Mouse (Mus musculus) adrenal gland (tissue): ENCODE results near the gene Psmc1.

Source experiments
- intact Hi-C: fragments of 180-260 bp; cut with DNase I; formaldehyde crosslinking; loops from one replicate; pipeline ENCODE4 v1.15.1; 2025
- long read RNA-seq, 2 experiments: library from polyadenylated mRNA; unstranded; transcript quantifications; one replicate each; pipeline ENCODE4 v2.0.0; 2020; ENCODE audit warnings: borderline replicate concordance in 1 of 2; ENCODE audit not compliant: insufficient replicate concordance in 1 of 2

The Psmc1 gene
- long read RNA-seq, experiment 1, transcript Psmc1-201 (11 exons, 1,591 nt) = major isoform, 125 of 164 reads
- long read RNA-seq, experiment 1, partial matches to known transcripts = 33 of 164 reads
- long read RNA-seq, experiment 1, other reads (novel, unspliced or antisense) = 6 of 164 reads
- long read RNA-seq, experiment 2, transcript Psmc1-201 (11 exons, 1,591 nt) = major isoform, 117 of 164 reads
- long read RNA-seq, experiment 2, partial matches to known transcripts = 36 of 164 reads
- long read RNA-seq, experiment 2, other reads (novel, unspliced or antisense) = 11 of 164 reads

DNA sequence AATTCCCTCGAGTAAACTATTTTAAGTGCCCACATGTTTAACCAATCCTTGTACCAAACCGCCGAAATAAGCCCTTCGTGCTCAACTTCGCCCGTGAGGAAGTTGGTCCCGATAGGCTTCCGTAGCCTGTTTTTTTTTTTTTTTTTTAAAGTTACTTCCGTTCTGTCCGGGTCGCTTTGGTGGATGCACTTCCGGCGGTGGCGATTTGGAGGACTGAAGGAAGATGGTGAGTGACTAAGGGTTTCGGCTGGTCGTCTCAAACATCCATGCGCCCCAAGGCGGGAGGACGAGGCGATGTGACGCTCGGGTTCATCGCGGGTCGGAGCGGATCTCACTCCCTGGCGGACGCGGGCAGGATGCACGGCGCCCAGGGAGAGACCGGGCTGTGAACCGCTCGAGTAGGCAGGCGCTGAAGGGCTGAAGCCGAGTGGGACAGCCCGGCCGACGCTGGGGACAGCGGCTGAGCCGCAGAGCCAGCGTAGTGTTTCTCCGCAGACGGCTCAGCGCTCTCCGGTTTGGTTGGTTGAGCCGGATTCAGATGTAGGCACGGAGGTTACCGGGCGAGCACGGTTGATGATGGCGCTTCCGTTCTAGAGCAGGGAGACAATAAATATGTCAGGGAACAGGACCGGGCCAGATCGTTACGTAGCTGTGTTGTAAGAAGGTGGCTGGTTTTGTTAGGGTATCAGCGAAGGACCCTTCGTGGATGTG is at the start of gene Psmc1:
Gene Psmc1, plus strand, starts transcription at position 169 of the 711 bp plus-strand sequence.
- intact Hi-C loops = loop anchor here (5.0 kb wide), 2 partner anchors 158 to 1028 kb away; no protein-coding TSS in a partner anchor

DNA sequence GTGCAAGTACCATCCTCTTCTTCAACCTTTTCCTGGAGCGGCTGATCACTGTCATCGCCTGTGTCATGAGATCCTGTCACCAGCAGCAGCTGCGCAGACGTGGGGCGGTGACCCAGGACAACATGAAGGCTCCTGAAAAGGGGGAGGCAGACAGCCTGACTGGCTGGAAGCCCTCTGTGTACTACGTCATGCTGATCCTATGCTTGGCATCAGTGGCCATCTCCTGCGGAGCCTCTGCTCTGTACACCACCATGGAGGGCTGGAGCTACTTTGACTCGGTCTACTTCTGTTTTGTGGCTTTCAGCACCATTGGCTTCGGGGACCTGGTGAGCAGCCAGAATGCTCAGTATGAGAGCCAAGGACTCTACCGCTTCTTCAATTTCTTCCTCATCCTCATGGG is 48.9 kb upstream of the Psmc1 start:
- intact Hi-C loops = no loop called here

DNA sequence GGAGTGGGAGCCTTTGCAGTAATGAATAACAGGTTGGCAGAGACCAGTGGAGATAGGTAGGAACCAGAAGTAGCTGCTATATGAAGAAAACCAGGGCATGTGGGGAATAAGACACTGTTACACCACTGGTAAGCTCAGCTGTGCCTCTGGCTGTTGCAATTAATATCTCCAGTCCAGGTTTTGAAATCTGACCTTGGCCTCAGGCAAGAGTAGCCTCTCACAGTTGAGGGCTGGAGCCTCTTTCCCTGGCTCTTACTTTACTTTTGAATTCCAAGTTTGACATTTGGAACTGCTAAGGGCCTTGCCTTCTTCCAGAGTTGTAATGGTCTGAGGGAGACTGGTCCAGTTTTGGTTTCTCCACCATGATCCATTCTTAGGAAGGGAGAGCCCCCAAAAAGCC is 48.1 kb upstream of the Psmc1 start:
- intact Hi-C loops = no loop called here

DNA sequence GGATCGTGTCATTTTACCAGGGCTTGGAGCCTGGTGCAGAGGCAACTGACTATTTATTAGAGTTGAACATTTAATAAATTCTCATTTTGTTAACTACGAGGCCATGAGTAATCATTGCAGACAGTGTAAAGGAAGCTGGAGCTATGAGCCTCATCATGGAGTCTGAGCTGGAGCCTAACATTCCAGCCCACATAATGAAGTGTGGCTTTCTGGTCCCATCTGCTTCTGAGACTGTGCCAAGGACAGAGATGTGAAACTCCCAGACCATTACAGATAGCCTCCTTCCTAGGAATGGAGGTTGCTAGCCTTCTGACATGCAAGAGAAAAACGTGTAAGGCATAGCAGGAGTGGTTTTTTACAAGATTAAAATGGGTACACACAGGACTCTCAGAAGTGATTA is 47.4 kb upstream of the Psmc1 start:
- intact Hi-C loops = no loop called here

DNA sequence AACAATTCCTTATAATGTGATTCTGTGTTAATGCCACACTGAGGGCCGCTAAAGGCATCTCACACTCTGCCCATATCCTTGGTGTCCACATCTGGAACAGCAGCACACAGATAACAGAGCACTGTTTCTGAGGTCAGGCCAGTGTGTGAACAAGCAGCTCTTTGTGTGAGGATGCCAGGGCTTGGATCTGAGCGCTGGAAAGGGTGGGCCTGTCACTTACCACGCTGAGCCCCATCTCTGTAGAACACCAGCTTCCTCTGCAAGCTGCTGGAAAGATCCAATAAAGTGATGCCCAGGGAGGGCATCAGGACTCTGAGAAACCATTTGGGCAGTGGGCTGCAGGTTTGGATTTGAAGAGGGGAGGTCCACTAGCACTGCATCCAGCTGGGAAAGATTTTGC is 44.8 kb upstream of the Psmc1 start:
- intact Hi-C loops = no loop called here

DNA sequence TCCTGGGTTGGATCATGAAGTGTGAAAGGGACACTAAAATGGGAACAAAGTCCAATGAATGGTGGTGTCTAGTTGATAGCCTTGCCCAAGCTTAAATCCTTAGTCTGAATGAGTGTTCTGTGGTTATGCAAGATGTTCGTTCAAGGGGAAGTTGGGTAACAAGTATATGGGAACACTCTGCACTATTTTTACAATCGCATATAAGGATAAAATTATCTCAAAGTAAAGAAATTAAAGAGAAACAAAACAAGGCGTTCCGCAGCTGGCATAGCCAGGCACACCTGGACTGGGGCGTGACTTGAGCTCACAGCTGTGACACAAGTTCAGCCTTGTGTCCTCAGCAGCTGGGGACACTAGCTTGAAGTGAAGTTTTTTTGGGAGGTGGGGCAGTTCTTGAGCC is 42.5 kb upstream of the Psmc1 start:
- intact Hi-C loops = no loop called here

DNA sequence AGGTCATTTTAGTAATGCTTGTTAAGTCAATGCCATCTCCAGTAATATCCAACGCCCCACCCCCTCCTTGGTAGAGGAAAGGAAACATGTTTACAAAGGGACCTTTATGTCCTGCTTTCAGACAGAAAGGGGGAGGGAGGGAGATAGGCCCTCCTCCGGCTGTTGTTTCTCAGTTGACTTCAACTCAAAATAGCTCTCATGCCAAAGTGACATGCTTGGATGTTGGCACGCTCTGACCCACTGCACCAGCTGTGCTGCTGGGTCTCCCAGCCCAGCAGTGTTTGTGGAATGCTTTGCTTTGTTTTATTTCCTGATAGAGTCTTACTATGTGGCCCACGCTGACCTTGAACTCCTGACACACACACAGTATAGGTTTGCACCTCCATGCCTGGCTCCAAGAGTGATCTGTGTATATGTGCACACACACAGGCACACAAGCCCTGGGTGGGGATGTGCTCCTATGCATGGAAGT is 36.7 kb upstream of the Psmc1 start:
- intact Hi-C loops = no loop called here

DNA sequence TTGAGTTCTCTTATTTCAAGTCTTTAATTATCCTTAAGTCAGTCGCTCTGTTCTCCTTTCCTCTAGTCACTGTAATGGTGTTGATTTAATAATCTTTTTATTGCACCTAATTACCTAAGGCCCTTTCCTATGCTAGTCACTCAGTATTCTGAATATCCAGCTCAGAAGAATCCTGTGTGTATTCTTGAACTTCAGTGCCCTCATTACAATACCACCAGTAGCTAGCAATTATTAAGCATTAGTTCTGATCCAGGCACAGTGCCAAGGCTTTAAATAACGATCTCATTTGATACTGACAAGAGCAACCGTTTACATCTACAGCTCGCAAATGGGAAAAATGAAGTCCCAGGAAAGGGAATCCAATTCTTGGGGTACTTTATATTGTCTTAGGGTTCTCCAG is 34.2 kb upstream of the Psmc1 start:
- intact Hi-C loops = no loop called here

DNA sequence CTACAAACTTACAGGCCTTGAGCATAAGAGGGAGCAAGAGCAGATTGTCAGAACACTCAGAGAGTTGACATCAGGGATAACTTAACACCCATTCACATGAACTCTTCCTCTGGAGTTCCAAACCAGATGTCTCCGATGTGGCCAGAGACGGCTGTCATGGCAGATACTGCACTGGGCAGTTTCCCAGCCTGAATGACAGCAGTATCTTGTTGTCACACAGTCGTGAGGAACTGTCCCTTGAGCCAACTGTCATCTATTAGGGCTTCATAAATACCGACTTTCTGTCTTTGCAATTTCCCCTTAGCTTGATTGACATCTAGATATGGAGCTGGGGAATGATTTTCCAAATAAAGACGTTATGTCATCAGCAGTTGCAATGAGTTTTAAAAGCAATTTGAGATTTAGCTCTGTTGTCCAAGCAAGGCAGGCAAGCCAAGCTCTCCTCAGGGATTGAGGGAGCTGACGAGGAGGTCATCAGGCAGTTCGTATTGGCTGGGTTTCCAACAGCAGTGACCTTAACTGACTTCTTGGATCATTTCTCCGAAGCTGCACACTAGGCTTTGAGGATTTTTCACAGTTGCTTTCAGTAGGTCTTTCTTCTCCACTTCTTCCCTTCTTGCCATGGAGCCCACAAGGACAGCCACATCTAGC is 30.2 kb upstream of the Psmc1 start:
- intact Hi-C loops = no loop called here

DNA sequence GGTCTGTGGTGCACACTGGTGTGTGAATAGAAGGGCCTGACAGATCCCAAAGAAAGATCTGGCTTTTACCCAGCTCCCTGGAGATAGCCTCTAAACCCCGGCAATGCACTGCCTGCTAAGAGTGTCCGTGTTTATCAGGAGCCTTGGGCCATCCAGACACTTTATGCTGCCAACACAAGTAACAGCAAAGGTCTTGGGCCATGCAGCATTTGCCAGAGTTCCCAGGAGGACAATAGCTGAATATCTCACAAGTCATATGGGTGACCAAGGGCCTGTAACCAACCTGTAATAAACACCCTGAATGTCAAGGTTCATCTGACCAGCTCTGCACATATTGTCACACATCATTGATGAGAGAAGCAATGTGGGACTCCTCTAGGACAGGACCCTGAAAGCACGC is 21.9 kb upstream of the Psmc1 start:
- intact Hi-C loops = no loop called here

DNA sequence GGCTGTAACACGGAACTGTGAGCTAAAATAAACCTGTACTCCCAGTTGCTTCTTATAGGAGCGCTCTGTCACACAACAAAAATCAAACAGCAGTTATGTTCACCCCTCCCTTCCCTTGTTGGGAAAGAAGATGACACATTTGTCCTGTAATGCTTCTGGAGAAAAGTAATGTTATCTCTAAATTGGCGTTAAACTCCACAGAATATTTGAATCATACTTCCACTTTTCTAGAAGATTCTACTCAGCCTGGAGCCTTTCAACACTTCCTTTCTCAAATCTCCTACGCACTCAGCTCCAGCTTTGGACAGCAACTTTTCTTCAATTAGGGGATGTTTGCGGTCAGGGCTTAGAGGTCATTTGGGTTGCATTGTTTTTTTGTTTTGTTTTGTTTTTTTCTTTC is 20.7 kb upstream of the Psmc1 start:
- intact Hi-C loops = no loop called here

DNA sequence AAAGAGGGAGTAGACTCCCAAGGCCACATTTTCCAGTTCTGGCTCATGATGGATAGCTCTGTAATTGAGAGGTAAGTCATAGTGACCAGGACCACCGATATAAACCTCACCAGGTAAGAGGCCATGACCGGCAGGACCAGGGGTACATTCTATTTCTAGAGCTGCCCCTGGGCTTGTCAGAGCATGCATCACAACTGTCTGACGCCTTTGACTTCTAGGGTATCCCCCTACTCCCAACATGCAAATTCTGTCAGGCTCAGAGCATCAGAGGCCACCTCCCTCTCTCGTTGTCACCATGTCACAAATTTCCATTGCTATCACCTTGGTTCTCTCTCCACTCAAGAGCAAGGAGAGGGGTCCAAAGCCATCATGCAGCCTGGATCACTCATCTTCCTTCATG is 19.2 kb upstream of the Psmc1 start:
- intact Hi-C loops = no loop called here

DNA sequence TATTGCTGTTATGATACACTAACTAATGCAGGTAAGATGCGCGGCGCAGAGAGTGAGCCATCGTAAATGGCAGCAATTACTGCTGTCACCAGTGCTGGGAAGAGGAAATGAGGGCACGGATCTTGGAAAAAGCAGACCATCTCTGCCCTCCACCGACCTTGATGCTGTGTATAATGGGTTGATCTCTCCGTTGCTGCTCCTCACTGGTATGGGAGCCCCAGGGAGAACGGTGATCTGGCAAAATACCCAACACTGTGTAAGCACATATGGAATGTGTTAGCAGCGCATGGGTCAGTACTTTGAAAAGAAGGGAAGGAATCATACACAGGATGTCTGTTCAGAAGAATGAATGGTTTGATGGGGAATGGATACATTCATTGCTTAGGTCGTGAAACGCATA is 16.9 kb upstream of the Psmc1 start:
- intact Hi-C loops = no loop called here

DNA sequence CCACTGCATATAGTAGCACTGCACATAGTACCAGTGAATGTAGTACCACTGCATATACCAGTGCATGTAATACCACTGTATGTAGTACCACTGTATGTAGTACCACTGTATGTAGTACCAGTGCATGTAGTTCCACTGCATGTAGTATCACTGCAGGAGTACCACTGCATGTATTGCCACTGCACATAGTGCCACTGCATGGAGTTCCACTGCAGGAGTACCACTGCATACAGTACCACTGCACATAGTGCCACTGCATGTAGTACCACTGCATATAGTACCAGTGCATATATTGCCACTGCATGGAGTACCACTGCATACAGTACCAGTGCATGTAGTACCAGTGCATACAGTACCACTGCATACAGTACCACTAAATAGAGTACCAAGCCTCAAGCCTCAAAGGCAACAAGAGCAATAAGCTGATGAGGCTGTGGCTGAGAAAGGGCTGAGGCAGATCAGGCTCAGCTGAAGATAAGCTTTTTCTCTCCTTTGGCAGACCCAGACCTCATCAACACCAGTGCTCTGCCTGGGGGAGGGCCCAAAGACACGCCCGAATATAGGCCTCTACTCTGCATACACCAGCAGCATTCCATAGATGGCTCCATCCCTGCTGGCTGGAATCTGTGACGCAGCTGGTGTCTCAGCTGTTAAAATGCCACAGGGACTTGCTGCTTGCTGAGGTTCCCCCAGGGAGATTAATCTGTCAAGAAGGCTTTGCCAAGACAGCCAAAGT is 9.8 kb upstream of the Psmc1 start:
- intact Hi-C loops = no loop called here

DNA sequence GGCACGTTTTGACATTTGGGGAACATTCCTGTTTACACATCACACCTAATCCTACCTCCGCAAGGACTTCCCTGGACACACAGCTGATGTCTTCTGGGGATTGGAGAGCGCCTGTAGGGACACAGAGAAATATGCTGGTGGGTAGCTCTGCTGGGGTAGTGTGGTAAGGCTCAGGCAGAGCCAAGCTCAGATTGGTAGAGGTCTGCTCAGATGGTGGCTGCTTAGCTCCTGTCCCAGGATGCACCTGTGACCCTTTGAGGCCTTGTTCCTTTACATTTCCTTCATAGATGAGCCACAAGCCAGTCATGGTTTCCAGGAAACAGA is 9.3 kb upstream of the Psmc1 start:
- intact Hi-C loops = no loop called here

DNA sequence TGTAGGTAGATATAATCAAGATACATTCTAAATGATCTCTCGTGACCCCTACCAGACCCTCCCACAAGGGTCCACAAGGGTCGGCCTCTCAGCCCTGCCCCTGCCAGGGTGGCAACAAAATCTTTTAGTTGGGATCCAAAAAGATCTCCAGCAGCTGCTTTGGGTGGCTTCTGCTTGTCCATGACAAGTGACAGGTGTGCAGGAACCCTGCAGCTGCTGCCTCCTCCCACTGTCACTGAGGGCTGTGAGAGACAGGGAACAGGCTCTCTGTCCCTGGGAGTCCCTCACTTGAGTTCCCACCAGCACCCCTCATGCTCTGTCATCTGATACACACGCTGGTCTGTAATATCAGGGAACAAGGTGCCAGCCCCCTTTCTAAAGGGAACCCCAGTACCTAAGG is 8.3 kb upstream of the Psmc1 start:
- intact Hi-C loops = loop anchor here (2.0 kb wide), 1 partner anchor 131 kb away; no protein-coding TSS in a partner anchor

DNA sequence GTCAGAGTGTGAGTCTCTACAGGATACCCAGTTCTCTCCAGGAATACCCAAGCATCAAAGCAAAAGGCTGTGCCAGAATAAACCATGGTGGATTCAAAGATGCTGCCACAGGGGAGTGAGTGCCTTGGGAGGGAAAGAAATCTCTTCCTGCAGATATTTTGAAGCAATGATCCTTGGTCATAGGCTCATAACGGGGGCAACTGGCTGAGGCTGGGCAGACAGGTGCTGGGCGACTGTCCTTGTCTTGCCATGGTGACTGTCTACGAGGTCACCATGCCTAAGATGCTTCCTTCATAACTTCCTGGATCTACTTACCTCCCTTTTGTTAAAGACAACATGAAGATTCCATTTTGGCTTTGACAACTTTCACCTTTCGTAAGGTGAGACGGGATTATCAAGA is 5.4 kb upstream of the Psmc1 start:
- intact Hi-C loops = loop anchor here (2.0 kb wide), 1 partner anchor 202 kb away; no protein-coding TSS in a partner anchor

DNA sequence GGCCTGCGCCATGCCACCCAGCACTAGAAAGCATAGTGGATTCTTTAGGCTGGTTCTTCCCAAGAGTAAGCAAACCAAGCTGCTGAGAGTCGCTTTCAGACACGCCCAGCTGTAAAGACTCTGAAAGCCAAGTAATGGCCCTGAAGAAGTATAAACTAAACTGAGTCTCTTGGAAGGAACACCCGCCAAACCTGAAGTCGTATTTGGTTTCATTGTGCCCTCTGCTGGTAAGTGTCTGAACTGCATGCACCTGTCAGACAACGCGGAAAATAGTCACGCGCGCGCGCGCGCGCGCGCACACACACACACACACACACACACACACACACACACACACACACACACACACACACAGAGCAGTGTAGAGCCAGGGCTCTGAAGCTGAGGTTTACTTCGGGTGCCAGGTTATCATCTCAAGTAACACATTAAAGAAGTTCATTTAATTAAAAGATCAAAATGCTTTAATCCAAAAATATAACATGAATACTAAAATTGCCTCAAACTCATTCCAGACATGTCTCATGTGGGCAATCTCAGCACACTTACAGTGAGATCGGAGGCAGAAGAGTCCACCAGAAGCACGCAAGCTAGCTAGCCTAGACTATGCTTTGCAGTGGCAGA is 3.6 kb upstream of the Psmc1 start:
- intact Hi-C loops = loop anchor here (5.0 kb wide), 2 partner anchors 154 to 1024 kb away; no protein-coding TSS in a partner anchor

DNA sequence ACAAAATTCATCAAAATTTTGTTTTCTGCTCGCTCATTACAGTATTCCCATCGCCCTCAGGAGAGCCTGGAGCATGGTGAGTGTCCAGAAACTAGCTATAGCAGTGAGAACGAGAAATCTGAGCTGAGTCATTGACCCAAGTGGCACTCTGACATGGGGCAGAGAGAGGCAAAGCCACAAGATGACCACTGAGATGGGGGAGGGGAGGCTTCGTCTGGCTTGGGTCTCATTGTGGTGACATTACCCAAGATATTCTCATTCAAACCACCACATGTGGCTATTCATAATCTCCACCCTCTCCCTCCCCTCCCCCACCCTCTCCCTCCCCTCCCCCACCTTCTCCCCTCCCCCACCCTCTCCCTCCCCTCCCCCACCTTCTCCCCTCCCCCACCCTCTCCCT is 2.5 kb upstream of the Psmc1 start:
- intact Hi-C loops = loop anchor here (5.0 kb wide), 2 partner anchors 155 to 1025 kb away; no protein-coding TSS in a partner anchor

DNA sequence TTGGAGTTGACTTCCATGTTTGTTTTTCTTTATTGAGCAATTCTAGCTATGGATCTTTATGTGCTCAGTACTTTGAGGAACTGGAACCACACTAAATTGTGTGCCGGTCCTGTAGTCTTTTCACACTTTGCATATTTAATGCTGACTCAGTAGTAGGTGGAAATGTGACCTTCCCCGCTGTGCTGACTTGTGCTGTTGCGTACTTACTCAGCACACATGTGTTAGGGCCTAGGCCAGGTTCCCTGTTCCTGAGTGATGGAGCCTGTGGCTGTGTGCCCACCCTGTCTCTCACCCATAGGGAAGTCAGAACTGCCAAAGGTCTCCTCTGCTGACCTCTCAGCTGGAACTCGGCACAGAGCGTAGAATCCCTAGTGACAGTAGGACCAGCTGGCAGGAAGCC is 6.0 kb downstream of the Psmc1 start:
- intact Hi-C loops = no loop called here

DNA sequence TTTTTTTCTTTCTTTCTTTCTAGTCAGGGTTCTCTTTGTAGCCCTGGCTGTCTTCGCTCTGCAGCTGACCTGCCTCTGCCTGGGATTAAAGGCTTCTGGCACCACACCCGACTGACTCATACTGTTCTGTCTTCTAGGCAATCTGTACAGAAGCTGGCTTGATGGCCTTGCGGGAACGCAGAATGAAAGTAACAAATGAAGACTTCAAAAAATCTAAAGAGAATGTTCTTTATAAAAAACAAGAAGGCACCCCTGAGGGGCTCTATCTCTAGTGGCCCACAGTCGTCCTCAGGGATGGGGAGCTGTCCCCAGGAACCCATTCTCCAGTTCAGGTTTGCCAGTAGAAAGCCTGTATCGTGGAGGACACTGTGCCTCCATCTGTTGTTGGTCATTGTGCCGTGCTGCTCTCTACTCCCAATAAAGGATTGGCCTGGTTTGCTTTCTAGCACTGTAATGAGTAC is 13.0 kb downstream of the Psmc1 start:
- intact Hi-C loops = no loop called here
